Mouse (Mus musculus): ENCODE results near the gene Nab1.
A peak's percentile ranks its signal among the peaks of the same experiment; 100 is the strongest.

The Nab1 gene

GRCm38 (mm10) chr1:52470811-52471489 lies 29.5 kb downstream of the Nab1 start:
- DNase-seq (ENCODE audit: low spot score) = no peak

DNA sequence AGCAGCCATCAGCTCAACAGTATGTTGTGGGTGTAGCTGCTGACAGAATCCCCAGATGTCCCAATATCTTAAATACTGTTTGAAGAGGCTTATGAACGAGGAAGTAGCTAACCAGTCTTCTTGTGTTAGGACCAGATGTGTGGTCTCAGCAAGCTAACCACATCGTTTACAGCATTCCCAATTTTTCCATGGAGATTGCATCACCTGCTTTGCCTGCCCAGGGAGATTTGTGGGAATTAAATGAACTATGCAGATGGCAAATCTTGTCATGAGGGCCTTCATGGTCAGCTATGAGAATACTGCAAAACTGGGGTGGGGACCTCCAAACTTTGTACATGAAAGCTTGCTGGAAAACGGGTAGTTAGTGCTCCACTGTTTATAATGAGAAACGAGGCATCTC lies 30.2 kb downstream of the Nab1 start:
- no peak for DNase-seq (ENCODE audit: low spot score)

DNA sequence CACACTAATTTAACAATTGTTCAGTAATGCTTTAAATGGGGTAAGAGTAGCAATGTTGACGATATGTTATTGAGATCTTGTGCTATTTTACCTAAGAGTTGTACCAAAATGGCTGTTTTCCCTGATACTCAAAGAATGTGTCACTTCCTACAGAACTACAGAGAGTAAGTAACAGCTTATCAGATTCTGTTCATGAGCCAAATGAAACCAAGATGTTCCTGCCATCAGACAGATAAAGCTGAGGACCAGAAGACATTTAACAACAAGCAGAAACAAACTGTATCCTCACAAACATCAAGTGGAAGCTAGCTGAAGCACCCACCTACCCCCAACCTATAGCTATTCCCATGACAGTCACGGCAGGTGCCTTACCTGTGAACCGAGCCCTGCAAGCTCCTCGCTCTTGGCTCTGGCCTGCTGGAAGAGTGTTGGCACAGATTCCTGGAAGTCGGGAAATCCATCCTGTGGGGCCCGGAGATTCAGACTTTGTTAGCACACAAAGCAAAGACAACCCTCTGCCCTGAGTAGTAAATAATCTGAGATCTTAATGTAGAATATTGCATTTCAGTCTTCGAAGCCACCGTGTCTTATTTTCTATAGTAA lies 33.9 kb downstream of the Nab1 start:
- DNase-seq (ENCODE audit: low spot score) = no peak

GRCm38 (mm10) chr1:52465830-52466229 lies 34.6 kb downstream of the Nab1 start:
- DNase-seq (ENCODE audit: low spot score) = no peak

- no peak for DNase-seq (ENCODE audit: low spot score)
These were observed 35.2 kb downstream of the Nab1 start for GRCm38 (mm10) chr1:52465264-52465663.

DNA sequence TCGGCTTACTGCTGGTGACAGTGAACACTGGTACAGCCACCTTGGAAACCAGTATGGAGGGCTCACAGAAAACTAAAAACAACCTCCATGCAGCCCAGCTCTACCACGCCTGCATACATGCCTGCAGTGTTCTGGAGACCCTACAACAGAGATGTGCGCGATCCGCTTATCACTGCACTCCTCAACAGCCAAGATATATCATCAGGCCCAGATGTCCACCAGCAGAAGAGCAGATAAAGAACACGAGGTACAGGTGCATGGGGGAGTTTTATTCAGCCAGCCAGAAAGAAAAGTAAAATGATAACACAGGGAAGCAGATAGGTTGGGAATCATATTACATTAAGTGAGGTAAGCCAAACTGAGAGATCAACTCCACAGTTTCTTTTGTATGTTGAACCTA lies 37.2 kb downstream of the Nab1 start:
- DNase-seq (ENCODE audit: low spot score) = no peak

DNA sequence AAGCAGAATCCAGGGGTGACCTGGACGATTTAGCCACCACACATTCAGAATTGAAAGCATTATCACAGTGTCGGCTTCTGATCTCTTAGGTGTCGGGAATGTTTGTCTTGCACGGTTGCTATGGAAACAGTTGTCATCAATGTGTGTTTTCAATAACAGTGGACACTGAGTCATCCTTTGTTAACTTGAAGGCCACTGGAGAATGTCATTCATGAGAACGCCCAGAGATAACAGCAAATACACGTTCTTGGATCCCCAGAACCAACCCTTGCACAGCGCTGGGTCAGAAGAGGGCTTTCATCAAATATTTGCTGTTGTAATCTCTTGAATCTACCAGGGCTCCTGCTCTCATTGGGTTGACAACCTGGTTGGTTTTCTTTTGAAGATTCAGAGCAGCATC lies 43.9 kb downstream of the Nab1 start:
- DNase-seq (ENCODE audit: low spot score) = no peak

DNA sequence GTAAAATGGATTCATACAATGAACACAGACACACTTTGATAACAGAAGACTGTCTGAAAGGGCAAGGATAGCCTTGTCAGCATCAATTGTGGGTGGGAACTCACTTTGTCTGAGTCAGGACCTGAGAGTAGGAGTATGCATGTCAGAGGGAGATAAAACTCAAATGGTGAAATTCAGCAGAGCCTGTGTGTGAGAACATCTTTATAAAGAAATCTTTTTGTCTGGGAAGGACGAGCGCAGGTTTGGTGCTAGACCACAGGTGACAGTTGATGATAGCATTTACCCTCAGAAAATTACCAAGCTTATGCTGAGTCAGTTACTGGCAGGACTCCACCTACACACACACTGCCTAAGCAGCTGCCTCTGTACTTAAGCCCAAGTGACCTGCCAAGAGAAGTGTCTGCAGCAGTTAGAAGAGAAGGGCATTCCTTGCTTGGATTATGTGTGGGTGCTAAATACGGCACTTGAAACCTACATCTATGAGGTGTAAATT lies 45.9 kb downstream of the Nab1 start:
- DNase-seq (ENCODE audit: low spot score) = no peak

- DNase-seq (ENCODE audit: low spot score) = no peak
These were observed 49.1 kb downstream of the Nab1 start for GRCm38 (mm10) chr1:52451360-52451759.

DNA sequence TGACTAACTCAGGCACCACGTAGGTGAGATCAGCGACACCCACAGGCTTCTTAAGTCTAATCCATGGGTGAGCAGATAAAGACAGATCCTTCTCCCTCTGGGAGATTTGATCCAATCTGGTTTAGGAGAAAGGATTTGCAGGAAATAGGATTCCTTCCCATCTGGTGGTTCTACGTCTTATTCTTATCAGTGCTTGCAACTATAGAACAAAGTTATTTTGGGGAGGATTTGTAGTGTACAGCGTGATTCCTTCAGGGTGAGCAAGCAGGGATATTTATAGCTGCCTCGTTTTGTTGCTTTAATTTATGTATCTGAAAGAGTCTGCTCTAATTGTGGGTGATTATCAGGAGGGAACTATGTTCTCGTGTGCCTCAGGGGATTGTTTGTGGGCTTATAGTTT lies 64.6 kb downstream of the Nab1 start:
- DNase-seq (ENCODE audit: low spot score) = no peak

- DNase-seq (ENCODE audit: low spot score) = no peak
These were observed 66.4 kb downstream of the Nab1 start for GRCm38 (mm10) chr1:52434085-52434484.

GRCm38 (mm10) chr1:52431806-52432205 lies 68.7 kb downstream of the Nab1 start:
- no peak for DNase-seq (ENCODE audit: low spot score)

DNA sequence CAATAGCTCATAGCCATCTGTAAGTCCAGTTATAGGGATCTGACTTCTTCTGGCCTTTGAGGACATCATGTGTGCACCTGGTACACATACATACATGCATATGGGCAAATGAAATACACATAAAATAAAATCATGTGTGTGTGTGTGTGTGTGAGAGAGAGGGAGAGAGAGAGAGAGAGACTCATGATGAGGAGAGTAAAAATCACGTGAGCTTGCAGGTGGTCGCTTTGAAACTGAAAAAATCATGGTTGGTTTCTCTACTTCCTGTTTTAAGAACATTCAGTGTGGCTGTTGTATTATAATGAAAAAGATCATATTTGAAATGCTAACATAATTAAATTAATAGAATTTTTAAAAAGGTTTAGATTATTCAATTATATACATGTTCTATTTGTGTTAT lies 69.9 kb downstream of the Nab1 start:
- DNase-seq (ENCODE audit: low spot score) = peak; percentile 5

GRCm38 (mm10) chr1:52430116-52430515 lies 70.4 kb downstream of the Nab1 start:
- no peak for DNase-seq (ENCODE audit: low spot score)

- no peak for DNase-seq (ENCODE audit: low spot score)
These were observed 72.5 kb downstream of the Nab1 start for GRCm38 (mm10) chr1:52427841-52428464.

GRCm38 (mm10) chr1:52423846-52424245 lies 76.6 kb downstream of the Nab1 start:
- no peak for DNase-seq (ENCODE audit: low spot score)

DNA sequence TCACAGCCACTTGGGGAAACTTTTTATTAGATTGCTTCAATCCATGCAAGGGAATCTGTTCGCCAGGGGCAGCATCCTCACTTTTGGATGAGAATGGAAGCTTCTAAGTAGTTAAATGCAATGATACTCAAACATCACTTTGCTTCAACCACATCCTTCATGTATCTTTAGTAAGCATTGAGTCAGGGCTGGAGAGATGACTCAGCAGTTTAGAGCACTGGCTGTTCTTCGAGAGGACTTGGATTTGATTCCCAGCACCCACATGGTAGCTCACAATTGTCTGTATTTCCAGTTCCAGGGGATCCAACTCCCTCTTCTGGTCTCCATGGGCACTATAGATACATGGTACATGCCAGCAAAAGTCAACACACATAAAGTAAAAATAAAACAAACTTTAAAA lies 77.4 kb downstream of the Nab1 start:
- DNase-seq (ENCODE audit: low spot score) = no peak

DNA sequence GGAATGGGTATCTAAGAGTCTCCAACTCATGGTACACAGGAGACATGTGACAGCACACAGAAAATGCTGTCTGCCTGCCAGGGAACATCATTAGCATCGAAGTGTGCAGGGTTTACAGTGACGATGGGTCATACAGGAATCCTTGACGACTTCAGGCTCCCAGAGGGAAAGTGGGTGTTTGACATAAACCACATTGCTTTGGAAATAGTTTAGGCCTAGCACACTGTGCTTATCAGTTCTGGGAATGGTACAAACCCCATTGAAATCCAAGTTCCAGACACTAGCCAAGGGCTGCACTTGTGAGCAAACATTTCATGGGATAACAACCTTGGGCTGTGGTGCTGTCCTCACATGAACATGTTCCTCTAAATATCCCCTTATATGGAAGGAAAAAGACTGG lies 78.3 kb downstream of the Nab1 start:
- no peak for DNase-seq (ENCODE audit: low spot score)

DNA sequence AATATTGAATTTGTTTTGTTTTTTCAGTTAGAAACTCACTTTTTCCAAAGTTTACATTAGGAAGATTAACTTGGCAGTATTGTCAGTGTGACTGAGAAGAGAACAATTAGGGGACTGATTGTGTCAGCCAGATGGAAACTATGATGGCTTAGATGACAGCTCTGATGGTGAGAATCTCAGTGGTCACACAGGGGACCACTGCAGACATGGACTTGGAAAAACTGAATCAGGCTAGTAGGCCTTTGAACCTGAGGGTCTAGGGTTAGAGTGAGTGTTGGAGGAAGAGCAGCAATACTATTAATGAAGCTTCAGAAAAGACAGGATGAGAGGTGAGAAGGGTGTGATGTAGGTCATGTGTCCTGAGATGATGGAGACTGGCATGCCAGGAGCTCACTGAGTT lies 78.9 kb downstream of the Nab1 start:
- DNase-seq (ENCODE audit: low spot score) = no peak

DNA sequence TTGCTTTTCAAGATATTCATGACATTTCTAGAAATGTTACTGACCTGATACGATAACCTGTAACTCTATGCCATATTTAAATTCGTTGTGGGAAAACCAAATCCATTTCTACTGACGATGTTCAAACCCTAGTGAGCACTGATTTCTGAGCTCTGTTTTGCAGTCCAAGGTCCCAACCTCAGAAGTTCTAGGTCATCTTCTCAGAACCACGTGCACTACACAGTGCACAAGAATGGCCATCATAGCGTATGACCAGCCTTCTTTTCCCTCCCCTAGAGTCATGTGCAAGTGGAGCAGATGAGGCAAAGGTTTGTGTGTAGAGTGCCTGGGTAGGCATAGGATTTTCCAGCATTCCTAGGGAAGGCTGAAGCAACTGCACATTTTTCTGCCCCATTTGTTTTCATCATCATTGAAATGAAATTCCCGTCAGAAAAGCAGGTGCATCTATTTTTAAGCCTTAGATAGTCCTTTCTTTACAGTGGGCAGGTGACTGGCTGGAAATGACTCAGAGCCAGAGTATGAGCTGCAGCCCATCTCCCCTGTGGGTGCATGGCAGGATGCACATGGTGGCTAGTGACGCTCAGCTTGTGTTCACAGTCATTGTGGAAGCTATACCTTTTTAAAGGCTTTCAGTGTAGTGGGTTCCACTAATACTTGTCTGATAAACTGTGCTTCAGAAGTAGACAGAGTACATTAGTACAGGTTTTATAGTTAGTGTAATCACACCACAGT lies 81.2 kb downstream of the Nab1 start:
- no peak for DNase-seq (ENCODE audit: low spot score)

All from T-cell, adult 2 months (primary cell).